Mouse (Mus musculus) midbrain, postnatal 0 days (tissue): ENCODE measurements around the gene Cracr2a. TPM values are rescaled to one million over a fixed set of nuclear protein-coding genes. Genes with fewer than 3 reads are reported as not detected.
A peak's percentile ranks its signal among the peaks of the same experiment; 100 is the strongest.

Source experiments
- ATAC-seq: fragments of 200-750 bp; cut with Nextera tagmentation; 2 replicates; pipeline ENCODE4 v1.8.0; 2017; ENCODE audit warnings: moderate number of reproducible peaks, mild to moderate bottlenecking, moderate TSS enrichment, moderate library complexity; ENCODE audit not compliant: low FRiP score
- DNase-seq: peaks from one replicate; pipeline ENCODE4 v3.0.0-alpha.2; 2015; ENCODE audit warnings: low spot score
- H3K27ac ChIP-seq: fragments of 300-500 bp; sonication (generic); 2 replicates; pipeline ENCODE4 v1.5.1; 2014; ENCODE audit warnings: low read depth, mild to moderate bottlenecking, low read length, mixed read lengths
- H3K27me3 ChIP-seq: fragments of 300-500 bp; sonication (generic); 2 replicates; pipeline ENCODE4 v1.6.1; 2014; ENCODE audit warnings: low read length, control low read depth, mixed read lengths; ENCODE audit not compliant: insufficient read depth
- H3K36me3 ChIP-seq: fragments of 300-500 bp; sonication (generic); 2 replicates; pipeline ENCODE4 v1.6.1; 2014; ENCODE audit warnings: low read length, control low read depth, mixed read lengths; ENCODE audit not compliant: insufficient read depth
- H3K4me1 ChIP-seq: fragments of 300-500 bp; sonication (generic); 2 replicates; pipeline ENCODE4 v1.6.1; 2014; ENCODE audit warnings: mild to moderate bottlenecking, control low read depth, antibody characterized with exemption, low read length, mixed read lengths; ENCODE audit not compliant: insufficient read depth
- H3K4me2 ChIP-seq: fragments of 300-500 bp; sonication (generic); 2 replicates; pipeline ENCODE4 v1.6.1; 2014; ENCODE audit warnings: low read depth, mild to moderate bottlenecking, low read length, mixed read lengths; ENCODE audit not compliant: poor library complexity, severe bottlenecking
- H3K4me3 ChIP-seq: fragments of 300-500 bp; sonication (generic); 2 replicates; pipeline ENCODE4 v1.5.1; 2014; ENCODE audit warnings: low read depth, mild to moderate bottlenecking, low read length, moderate library complexity
- H3K9ac ChIP-seq: fragments of 300-500 bp; sonication (generic); replicated peaks from 2 replicates; pipeline ENCODE4 v1.6.1; 2014; ENCODE audit warnings: mild to moderate bottlenecking, low read length, moderate library complexity, mixed read lengths; ENCODE audit not compliant: poor library complexity, severe bottlenecking
- H3K9me3 ChIP-seq: fragments of 300-500 bp; sonication (generic); 2 replicates; pipeline ENCODE4 v1.6.1; 2016; ENCODE audit warnings: low read length, control low read depth
- CTCF ChIP-seq: IDR thresholded peaks from 2 replicates; pipeline ENCODE4 v1.5.1; 2016; ENCODE audit warnings: antibody characterized with exemption, mild to moderate bottlenecking
- WGBS: fragments of 180-500 bp; shearing (Covaris S2); extraction: QIAGEN DNeasy Blood & Tissue Kit; methylation state at CpG from one replicate; pipeline ENCODE4 v1.1.7; 2014; 5-methylcytosine and 5-hydroxymethylcytosine counted together
- polyA plus RNA-seq: library from polyadenylated mRNA; unstranded; fragments of >200 nt; fragmentation: Nextera tagmentation; extraction: Ambion mirVana; gene quantifications from 2 replicates; pipeline ENCODE4 v1.2.1, GENCODE M21; 2015
- total RNA-seq: library from RNA; depleted of rRNA; stranded (reverse); fragments of >200 nt; gene quantifications from 2 replicates; pipeline ENCODE4 v1.2.3, GENCODE M21; 2014

Cracr2a gene
- total and polyA plus RNA-seq, 2 experiments from 2014 or later: 0.44 to 0.47 TPM

DNA sequence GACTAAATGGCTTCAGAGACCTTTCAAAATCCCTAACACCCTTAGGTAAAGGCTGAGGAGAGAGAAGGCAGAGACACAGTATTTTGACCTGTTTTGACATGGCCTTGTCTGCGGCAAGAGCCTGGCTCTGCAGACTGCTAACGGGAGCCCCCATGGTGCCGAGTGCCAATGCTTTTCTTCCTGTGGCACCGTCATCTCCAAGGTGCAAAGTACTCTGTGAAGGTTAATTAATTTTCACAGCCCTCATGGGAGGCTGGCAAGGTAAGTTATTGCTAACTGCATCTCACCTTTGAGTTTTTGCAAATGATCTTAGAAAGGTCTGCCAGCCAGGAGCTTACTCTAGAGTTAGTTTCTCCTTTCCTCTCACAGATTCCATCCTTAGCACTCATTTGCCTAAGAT lies 57.5 kb downstream of the Cracr2a start:
- ATAC-seq: no peak
- Histone ChIP-seq H3K4me3 (no peak overlapping the region), H3K9ac (no peak overlapping the region), H3K4me2 (no peak overlapping the region), H3K27me3 (no peaks in the 10 kb centered on the region), H3K36me3 (no peaks in the 10 kb centered on the region), H3K9me3 (no peaks in the 10 kb centered on the region), H3K4me1 (peaks cover 4% of the 10 kb centered on the region; the same call in 1 of the 2 replicates), H3K27ac (no peak overlapping the region)
- WGBS: 67% methylated on average over 4 of the region's 4 CpGs
- no peak for TF ChIP-seq CTCF
- DNase-seq: no peak

DNA sequence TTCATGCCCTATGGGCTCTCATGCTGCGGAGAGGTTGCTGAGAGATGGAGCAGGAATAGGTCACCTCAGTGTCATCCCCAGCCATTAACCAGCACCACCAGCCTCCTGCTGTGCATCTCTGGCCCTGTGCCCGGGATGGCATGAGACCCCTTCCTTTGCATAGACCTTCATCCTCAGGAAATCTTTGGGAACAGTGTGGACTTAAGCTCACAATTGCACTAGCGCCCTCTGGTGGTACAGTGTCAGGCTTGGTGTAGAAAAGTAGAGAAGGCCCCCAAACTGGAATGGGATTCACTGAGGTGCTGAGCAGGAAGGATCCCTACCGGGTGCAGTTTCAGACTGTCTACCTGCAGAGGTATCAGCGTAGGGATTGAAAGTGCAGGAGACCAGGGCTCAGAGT lies 64.0 kb downstream of the Cracr2a start:
- ATAC-seq (0 out of 2 replicates have a peak, but pooled peaks have one; percentile 39), DNase-seq (peak; percentile 82)
- no peak overlapping the region for H3K4me3 ChIP-seq
- no peak overlapping the region for H3K4me2 ChIP-seq
- no peaks in the 10 kb centered on the region for H3K9me3 ChIP-seq
- H3K27me3 ChIP-seq: no peaks in the 10 kb centered on the region
- peak; percentile 85 for TF ChIP-seq CTCF
- WGBS: 37% methylated on average over 5 of the region's 5 CpGs
- no peaks in the 10 kb centered on the region for H3K4me1 ChIP-seq
- no peaks in the 10 kb centered on the region for H3K36me3 ChIP-seq
- H3K27ac ChIP-seq: no peak overlapping the region
- H3K9ac ChIP-seq: no peak overlapping the region

DNA sequence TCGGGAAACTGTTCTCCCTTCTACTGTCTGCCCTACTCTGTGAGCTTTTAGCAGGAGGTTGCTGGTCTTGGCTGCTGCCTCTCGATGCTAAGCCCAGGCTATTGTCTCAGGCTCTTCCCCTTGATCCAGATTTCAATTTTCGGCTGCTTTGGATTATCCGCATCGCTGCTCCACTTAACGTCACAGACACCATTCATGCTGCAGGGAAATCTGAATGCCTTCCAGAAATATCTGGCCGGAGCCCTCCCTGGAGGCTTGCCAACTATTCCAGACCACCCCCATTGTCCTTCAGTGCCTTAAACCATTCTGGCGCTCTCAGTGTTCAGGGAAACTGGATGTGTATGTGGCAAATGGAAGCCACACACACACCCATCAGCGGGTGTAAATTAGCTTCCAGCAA lies 66.3 kb downstream of the Cracr2a start:
- no peak overlapping the region for H3K27ac ChIP-seq
- H3K27me3 ChIP-seq: no peaks in the 10 kb centered on the region
- WGBS: 24% methylated on average over 9 of the region's 9 CpGs
- no peak for TF ChIP-seq CTCF
- H3K4me1 ChIP-seq: no peaks in the 10 kb centered on the region
- ATAC-seq (peak; percentile 10; the same call in 1 of the 2 replicates), DNase-seq (peak; percentile 86)
- no peak overlapping the region for H3K4me3 ChIP-seq
- H3K36me3 ChIP-seq: no peaks in the 10 kb centered on the region
- H3K9me3 ChIP-seq: no peaks in the 10 kb centered on the region
- no peak overlapping the region for H3K9ac ChIP-seq
- H3K4me2 ChIP-seq: no peak overlapping the region

DNA sequence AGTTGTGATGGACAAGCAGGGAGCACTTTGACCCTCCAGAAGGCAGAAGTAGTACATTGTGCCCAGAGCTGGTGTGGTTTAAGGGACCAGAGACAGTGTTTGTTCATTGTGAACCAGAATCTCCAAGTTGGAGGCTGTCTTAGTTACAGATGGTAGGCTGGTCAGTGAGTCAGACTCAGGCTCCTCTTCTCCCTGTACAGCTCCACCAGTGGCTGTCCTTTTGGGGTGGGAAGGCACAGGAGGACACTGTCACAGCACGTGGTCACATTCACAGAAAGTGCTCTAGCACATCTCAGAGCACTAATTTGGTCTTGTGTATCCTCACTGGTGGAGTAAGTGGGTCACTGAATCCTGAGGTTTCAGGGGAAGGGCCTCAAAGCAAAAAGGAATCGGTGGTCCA lies 68.1 kb downstream of the Cracr2a start:
- Histone ChIP-seq H3K9ac (no peak overlapping the region), H3K36me3 (no peaks in the 10 kb centered on the region), H3K9me3 (no peaks in the 10 kb centered on the region), H3K4me3 (no peak overlapping the region), H3K27me3 (no peaks in the 10 kb centered on the region), H3K27ac (no peak overlapping the region), H3K4me2 (no peak overlapping the region), H3K4me1 (no peaks in the 10 kb centered on the region)
- DNase-seq (no peak), ATAC-seq (no peak)
- no peak for TF ChIP-seq CTCF
- 84% methylated on average over 2 of the region's 2 CpGs for WGBS

DNA sequence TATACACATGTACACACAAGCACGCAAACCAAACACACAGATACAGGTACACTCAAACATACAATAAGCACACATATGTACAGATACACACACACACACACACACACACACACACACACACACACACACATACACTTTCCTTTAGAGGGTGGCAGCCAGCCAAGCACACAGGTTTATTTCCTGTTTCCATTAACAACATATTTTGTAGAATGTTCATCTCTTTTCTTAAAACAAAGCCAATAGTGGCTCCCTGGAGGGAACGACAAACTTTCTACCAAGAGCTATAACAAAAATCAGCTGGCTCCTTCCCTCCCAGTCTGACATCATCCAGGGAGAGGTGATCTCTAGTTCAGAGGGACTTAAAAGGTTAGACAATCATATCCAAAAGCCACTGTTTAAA lies 73.7 kb downstream of the Cracr2a start:
- H3K36me3 ChIP-seq: no peaks in the 10 kb centered on the region
- ATAC-seq: no peak
- WGBS: 77% methylated on average over 2 of the region's 2 CpGs
- H3K4me2 ChIP-seq: no peak overlapping the region
- DNase-seq: no peak
- no peak overlapping the region for H3K27ac ChIP-seq
- TF ChIP-seq CTCF: no peak
- no peak overlapping the region for H3K4me3 ChIP-seq
- no peaks in the 10 kb centered on the region for H3K4me1 ChIP-seq
- no peaks in the 10 kb centered on the region for H3K9me3 ChIP-seq
- no peaks in the 10 kb centered on the region for H3K27me3 ChIP-seq
- H3K9ac ChIP-seq: no peak overlapping the region

DNA sequence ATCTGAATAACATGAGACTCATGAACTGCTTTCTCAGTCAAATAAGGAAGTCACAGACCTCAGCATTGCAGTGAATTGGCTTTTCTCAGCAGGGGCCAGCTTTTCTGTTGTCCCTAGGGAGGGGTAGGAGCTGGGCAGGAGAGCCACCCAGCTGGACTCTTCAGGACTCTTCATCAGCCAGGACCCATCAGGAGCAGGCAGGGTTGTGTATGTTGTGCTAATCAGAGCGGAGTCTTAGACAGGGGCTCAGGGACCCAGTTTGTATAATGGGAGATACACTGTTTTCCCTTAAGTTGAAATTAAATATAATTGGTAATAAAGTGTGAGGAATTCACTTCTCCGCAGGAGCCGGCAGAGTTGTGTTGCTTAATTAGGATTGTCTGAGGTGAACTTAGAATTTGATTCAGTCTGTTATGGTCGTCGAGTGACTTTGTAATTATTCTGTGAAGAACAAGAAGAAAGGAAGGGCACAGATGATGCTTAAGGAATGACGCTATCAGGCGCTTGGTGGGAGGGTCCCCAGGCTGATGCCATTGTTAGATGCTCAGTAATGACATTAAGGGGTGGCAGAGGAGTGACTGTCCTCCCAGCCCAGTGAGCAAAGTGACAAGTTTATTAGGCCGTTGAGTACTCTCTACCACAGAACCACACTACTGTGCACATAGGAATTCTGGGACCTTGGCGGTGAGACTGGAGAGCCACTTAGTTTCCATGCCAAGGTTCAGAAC lies 74.5 kb downstream of the Cracr2a start:
- H3K9me3 ChIP-seq: no peaks in the 10 kb centered on the region
- TF ChIP-seq CTCF: no peak
- ATAC-seq (no peak), DNase-seq (no peak)
- H3K4me2 ChIP-seq: no peak overlapping the region
- WGBS: 36% methylated on average over 9 of the region's 9 CpGs
- no peak overlapping the region for H3K27ac ChIP-seq
- H3K36me3 ChIP-seq: no peaks in the 10 kb centered on the region
- H3K27me3 ChIP-seq: no peaks in the 10 kb centered on the region
- no peak overlapping the region for H3K4me3 ChIP-seq
- H3K9ac ChIP-seq: no peak overlapping the region
- no peaks in the 10 kb centered on the region for H3K4me1 ChIP-seq
